Mouse (Mus musculus) kidney, embryonic 14.5 days (tissue): ENCODE data around the gene 4430402I18Rik. TPM values are rescaled to one million over a fixed set of nuclear protein-coding genes. Genes with fewer than 3 reads are reported as not detected.

Experiments
- ATAC-seq: fragments of 200-750 bp; cut with Nextera tagmentation; 2 replicates; pipeline ENCODE4 v1.8.0; 2017; ENCODE audit warnings: moderate number of reproducible peaks, mild to moderate bottlenecking, moderate TSS enrichment, moderate library complexity; ENCODE audit not compliant: low FRiP score, low TSS enrichment
- H3K27ac ChIP-seq: fragments of 300-500 bp; sonication (generic); 2 replicates; pipeline ENCODE4 v1.5.1; 2014; ENCODE audit warnings: low read depth, mild to moderate bottlenecking, low read length, moderate library complexity, mixed read lengths
- H3K27me3 ChIP-seq: fragments of 300-500 bp; sonication (generic); 2 replicates; pipeline ENCODE4 v1.6.1; 2014; ENCODE audit warnings: mild to moderate bottlenecking, low read length; ENCODE audit not compliant: control insufficient read depth, insufficient read depth
- H3K36me3 ChIP-seq: fragments of 300-500 bp; sonication (generic); 2 replicates; pipeline ENCODE4 v1.6.1; 2014; ENCODE audit warnings: low read length, mixed read lengths; ENCODE audit not compliant: control insufficient read depth, insufficient read depth
- H3K4me1 ChIP-seq: fragments of 300-500 bp; sonication (generic); 2 replicates; pipeline ENCODE4 v1.6.1; 2014; ENCODE audit warnings: low read length, mixed read lengths; ENCODE audit not compliant: control insufficient read depth, insufficient read depth
- H3K4me2 ChIP-seq: fragments of 300-500 bp; sonication (generic); replicated peaks from 2 replicates; pipeline ENCODE4 v1.6.1; 2014; ENCODE audit warnings: low read depth, mild to moderate bottlenecking, low read length
- H3K4me3 ChIP-seq: fragments of 300-500 bp; sonication (generic); 2 replicates; pipeline ENCODE4 v1.5.1; 2014; ENCODE audit warnings: mild to moderate bottlenecking, low read length
- H3K9ac ChIP-seq: fragments of 300-500 bp; sonication (generic); 2 replicates; pipeline ENCODE4 v1.6.1; 2014; ENCODE audit warnings: low read depth, mild to moderate bottlenecking, low read length, moderate library complexity
- H3K9me3 ChIP-seq: fragments of 300-500 bp; sonication (generic); 2 replicates; pipeline ENCODE4 v1.6.1; 2016; ENCODE audit warnings: low read length; ENCODE audit not compliant: control insufficient read depth
- WGBS: fragments of 180-500 bp; shearing (Covaris S2); extraction: QIAGEN DNeasy Blood & Tissue Kit; methylation state at CpG from one replicate; pipeline ENCODE4 v1.1.7; 2014; 5-methylcytosine and 5-hydroxymethylcytosine counted together
- polyA plus RNA-seq: library from polyadenylated mRNA; unstranded; fragments of >200 nt; fragmentation: Nextera tagmentation; extraction: Ambion mirVana; gene quantifications from 2 replicates; pipeline ENCODE4 v1.2.1, GENCODE M21; 2014

The 4430402I18Rik gene
- 2.8 and 3.0 TPM in 2 replicates for polyA plus RNA-seq

GRCm38 (mm10) chr19:28967652-28968051 lies at the start of gene 4430402I18Rik:
Gene 4430402I18Rik, minus strand, starts transcription at chr19:28967800.
- no peak within 1 kb of the TSS for H3K4me2 ChIP-seq
- peaks cover 7% of the 10 kb centered on the region; the same call in 1 of the 2 replicates for H3K4me1 ChIP-seq
- H3K4me3 ChIP-seq: no peak within 1 kb of the TSS
- H3K27me3 ChIP-seq: no peaks in the 10 kb centered on the region
- no peaks in the 10 kb centered on the region for H3K9me3 ChIP-seq
- ATAC-seq: no peak
- no peaks in the 10 kb centered on the region for H3K36me3 ChIP-seq
- H3K9ac ChIP-seq: no peak within 1 kb of the TSS
- no peak within 1 kb of the TSS for H3K27ac ChIP-seq
- WGBS: 11% methylated on average over 11 of the region's 11 CpGs

GRCm38 (mm10) chr19:29016786-29017185 lies 49.2 kb upstream of the 4430402I18Rik start:
- H3K9me3 ChIP-seq: no peaks in the 10 kb centered on the region
- WGBS: 46% methylated on average over 5 of the region's 5 CpGs

GRCm38 (mm10) chr19:29016204-29016765 lies 48.7 kb upstream of the 4430402I18Rik start:
- H3K27ac ChIP-seq: no peak overlapping the region
- no peak for ATAC-seq
- H3K4me2 ChIP-seq: no peak overlapping the region
- 61% methylated on average over 5 of the region's 5 CpGs for WGBS
- H3K9me3 ChIP-seq: no peaks in the 10 kb centered on the region
- peaks cover 51% of the 10 kb centered on the region for H3K36me3 ChIP-seq
- H3K4me1 ChIP-seq: no peaks in the 10 kb centered on the region
- H3K4me3 ChIP-seq: no peak overlapping the region
- H3K27me3 ChIP-seq: no peaks in the 10 kb centered on the region
- no peak overlapping the region for H3K9ac ChIP-seq

More at GRCm38 (mm10) chr19:29016786-29017185, 49.2 kb upstream of the 4430402I18Rik start:
- no peak overlapping the region for H3K9ac ChIP-seq
- H3K4me1 ChIP-seq: no peaks in the 10 kb centered on the region
- no peaks in the 10 kb centered on the region for H3K27me3 ChIP-seq
- H3K27ac ChIP-seq: no peak overlapping the region
- H3K4me3 ChIP-seq: no peak overlapping the region
- ATAC-seq: no peak
- no peak overlapping the region for H3K4me2 ChIP-seq
- H3K36me3 ChIP-seq: peaks cover 51% of the 10 kb centered on the region

DNA sequence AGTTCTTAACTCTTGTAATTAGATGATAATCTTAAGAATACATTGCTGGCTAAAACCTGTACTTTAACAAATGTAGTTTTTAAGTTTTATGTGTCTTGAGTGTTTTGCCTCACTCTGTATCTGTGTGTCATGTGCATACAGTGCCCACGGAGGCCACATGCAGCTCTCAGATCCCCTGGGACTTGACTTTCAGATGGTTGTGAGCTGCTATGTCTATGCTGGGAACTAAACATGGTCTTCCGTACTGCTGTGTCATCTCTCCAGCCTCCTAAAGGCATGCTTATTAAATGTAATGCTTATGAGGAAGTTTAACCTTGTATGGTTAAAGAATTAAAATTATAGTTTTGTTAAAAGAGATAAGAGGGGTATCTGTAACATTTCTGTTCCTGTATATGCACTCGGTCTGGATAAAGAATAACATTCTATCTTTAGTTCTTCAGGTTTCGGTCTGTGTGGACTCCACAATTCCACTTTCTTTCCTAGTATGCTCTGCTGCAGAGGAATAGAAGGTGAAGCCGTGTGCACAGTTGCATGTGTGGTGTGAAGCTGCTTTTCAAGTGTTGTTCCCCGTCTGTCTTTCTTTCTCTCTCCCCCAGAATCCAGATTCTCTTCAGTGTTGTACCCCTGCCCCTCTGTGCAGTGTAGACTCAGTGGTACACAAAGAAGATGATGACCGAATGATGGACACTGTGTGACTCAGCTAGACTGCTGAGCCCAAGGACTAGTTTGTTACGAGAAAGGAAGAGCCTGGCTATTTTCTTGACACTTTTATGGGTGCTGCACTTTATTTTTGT lies 48.0 kb upstream of the 4430402I18Rik start:
- WGBS: 66% methylated on average over 8 of the region's 8 CpGs
- 0 out of 2 replicates have a peak overlapping the region, but pooled peaks have one; percentile 59 for H3K27ac ChIP-seq
- H3K4me1 ChIP-seq: no peaks in the 10 kb centered on the region
- peaks cover 49% of the 10 kb centered on the region for H3K36me3 ChIP-seq
- H3K9ac ChIP-seq: no peak overlapping the region
- H3K9me3 ChIP-seq: no peaks in the 10 kb centered on the region
- no peak overlapping the region for H3K4me2 ChIP-seq
- no peak for ATAC-seq
- H3K27me3 ChIP-seq: no peaks in the 10 kb centered on the region
- H3K4me3 ChIP-seq: no peak overlapping the region

GRCm38 (mm10) chr19:29014466-29015055 lies 47.0 kb upstream of the 4430402I18Rik start:
- WGBS: 49% methylated on average over 5 of the region's 5 CpGs
- peaks cover 50% of the 10 kb centered on the region for H3K36me3 ChIP-seq
- ATAC-seq: peak; percentile 20; the same call in 1 of the 2 replicates

GRCm38 (mm10) chr19:29011355-29011990 lies 43.9 kb upstream of the 4430402I18Rik start:
- no peak overlapping the region for H3K4me2 ChIP-seq
- no peaks in the 10 kb centered on the region for H3K9me3 ChIP-seq
- ATAC-seq: no peak
- H3K36me3 ChIP-seq: peaks cover 70% of the 10 kb centered on the region
- H3K9ac ChIP-seq: no peak overlapping the region
- WGBS: 91% methylated on average over 12 of the region's 12 CpGs
- no peaks in the 10 kb centered on the region for H3K27me3 ChIP-seq
- H3K27ac ChIP-seq: no peak overlapping the region
- no peaks in the 10 kb centered on the region for H3K4me1 ChIP-seq
- no peak overlapping the region for H3K4me3 ChIP-seq

More at GRCm38 (mm10) chr19:29014466-29015055, 47.0 kb upstream of the 4430402I18Rik start:
- Histone ChIP-seq H3K9me3 (no peaks in the 10 kb centered on the region), H3K4me1 (no peaks in the 10 kb centered on the region), H3K4me3 (no peak overlapping the region), H3K4me2 (no peak overlapping the region), H3K27ac (no peak overlapping the region), H3K27me3 (no peaks in the 10 kb centered on the region), H3K9ac (no peak overlapping the region)

DNA sequence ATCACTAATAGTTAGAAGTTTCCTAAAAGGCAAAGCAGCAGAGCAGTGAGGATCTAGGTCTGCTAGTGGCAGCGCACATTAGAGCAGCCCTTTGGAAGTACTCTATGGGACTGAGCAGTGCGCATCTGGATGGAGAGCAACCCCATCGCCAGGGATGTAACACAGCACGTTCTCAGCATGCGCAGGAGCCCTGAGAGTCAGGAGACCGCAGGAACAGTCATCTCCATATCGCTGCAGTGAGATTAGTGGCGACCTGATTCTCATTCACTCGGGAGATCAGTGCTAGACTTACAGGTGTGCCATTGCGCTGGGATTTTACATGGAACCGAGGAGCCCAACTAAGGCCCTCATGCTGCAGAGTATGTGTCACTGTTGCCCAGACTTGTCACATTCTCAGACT lies 41.4 kb upstream of the 4430402I18Rik start:
- Histone ChIP-seq H3K4me2 (no peak overlapping the region), H3K9me3 (no peaks in the 10 kb centered on the region), H3K9ac (no peak overlapping the region), H3K4me1 (no peaks in the 10 kb centered on the region), H3K27me3 (no peaks in the 10 kb centered on the region), H3K4me3 (no peak overlapping the region), H3K27ac (no peak overlapping the region), H3K36me3 (peaks cover 63% of the 10 kb centered on the region)
- 95% methylated on average over 11 of the region's 11 CpGs for WGBS
- no peak for ATAC-seq

GRCm38 (mm10) chr19:29008069-29008706 lies 40.6 kb upstream of the 4430402I18Rik start:
- Histone ChIP-seq H3K4me3 (no peak overlapping the region), H3K4me1 (no peaks in the 10 kb centered on the region), H3K4me2 (no peak overlapping the region), H3K36me3 (peaks cover 57% of the 10 kb centered on the region), H3K27me3 (no peaks in the 10 kb centered on the region), H3K27ac (no peak overlapping the region), H3K9me3 (no peaks in the 10 kb centered on the region), H3K9ac (no peak overlapping the region)
- WGBS: 91% methylated on average over 3 of the region's 3 CpGs
- no peak for ATAC-seq
